Mouse (Mus musculus): ENCODE data around the gene Pax1.

- no peak for TF ChIP-seq GATA1 (IDR thresholded peaks at IDR 0.05; ENCODE audit: low read length)
- TF ChIP-seq TAL1 (IDR thresholded peaks at IDR 0.05; ENCODE audit: low read length), result no peak
Measured at GRCm38 (mm10) chr2:147321036-147321435, 40.7 kb upstream of the Pax1 start.

All from erythroblast, embryonic 14.5 days (primary cell).